Mouse (Mus musculus) midbrain, embryonic 12.5 days (tissue): ENCODE measurements at regions not wholly inside any gene's neighbourhood (a gene's known extent, or its start where the extent isn't known, plus 50 kb on each side); places are given as distances from the start of the nearest gene placed in this dataset.
A peak's percentile ranks its signal among the peaks of the same experiment; 100 is the strongest.

ENCODE experiments used
- ATAC-seq: fragments of 200-750 bp; cut with Nextera tagmentation; 2 replicates; pipeline ENCODE4 v1.8.0; 2017; ENCODE audit warnings: low read depth, moderate TSS enrichment, moderate library complexity; ENCODE audit not compliant: low FRiP score
- H3K27ac ChIP-seq: fragments of 300-500 bp; sonication (generic); replicated peaks from 2 replicates; pipeline ENCODE4 v1.5.1; 2016; ENCODE audit warnings: mild to moderate bottlenecking
- H3K27me3 ChIP-seq: fragments of 300-500 bp; sonication (generic); 2 replicates; pipeline ENCODE4 v1.6.1; 2016; ENCODE audit warnings: mild to moderate bottlenecking
- H3K36me3 ChIP-seq: fragments of 300-500 bp; sonication (generic); 2 replicates; pipeline ENCODE4 v1.6.1; 2016
- H3K4me1 ChIP-seq: fragments of 300-500 bp; sonication (generic); 2 replicates; pipeline ENCODE4 v1.6.1; 2016
- H3K4me2 ChIP-seq: fragments of 300-500 bp; sonication (generic); replicated peaks from 2 replicates; pipeline ENCODE4 v1.6.1; 2016; ENCODE audit warnings: mild to moderate bottlenecking, moderate library complexity
- H3K4me3 ChIP-seq: fragments of 300-500 bp; sonication (generic); 2 replicates; pipeline ENCODE4 v1.5.1; 2016; ENCODE audit warnings: mild to moderate bottlenecking
- H3K9ac ChIP-seq: fragments of 300-500 bp; sonication (generic); replicated peaks from 2 replicates; pipeline ENCODE4 v1.6.1; 2016; ENCODE audit warnings: mild to moderate bottlenecking, moderate library complexity
- H3K9me3 ChIP-seq: fragments of 300-500 bp; sonication (generic); 2 replicates; pipeline ENCODE4 v1.6.1; 2016; ENCODE audit warnings: mild to moderate bottlenecking
- WGBS: fragments of 180-500 bp; shearing (Covaris S2); methylation state at CpG from one replicate; pipeline ENCODE4 v1.1.7; 2016; 5-methylcytosine and 5-hydroxymethylcytosine counted together

- ATAC-seq = no peak
- H3K9me3 ChIP-seq = no peaks in the 10 kb centered on the region
- H3K4me3 ChIP-seq = no peak overlapping the region
- H3K27me3 ChIP-seq = peaks cover 8% of the 10 kb centered on the region; the same call in 1 of the 2 replicates
- WGBS = 85% methylated on average over 5 of the region's 5 CpGs
- H3K36me3 ChIP-seq = no peaks in the 10 kb centered on the region
- no peak overlapping the region for H3K4me2 ChIP-seq
- H3K27ac ChIP-seq = no peak overlapping the region
- H3K9ac ChIP-seq = no peak overlapping the region
- H3K4me1 ChIP-seq = no peaks in the 10 kb centered on the region; the same call in 1 of the 2 replicates
Measured at GRCm38 (mm10) chr9:89828156-89828555, 81.6 kb upstream of the Rasgrf1 start.

- H3K9ac ChIP-seq = no peak overlapping the region
- H3K36me3 ChIP-seq = no peaks in the 10 kb centered on the region
- no peak overlapping the region for H3K27ac ChIP-seq
- H3K4me3 ChIP-seq = no peak overlapping the region
- peaks cover 8% of the 10 kb centered on the region; the same call in 1 of the 2 replicates for H3K27me3 ChIP-seq
- ATAC-seq = 0 out of 2 replicates have a peak, but pooled peaks have one; percentile 10
- no peaks in the 10 kb centered on the region; the same call in 1 of the 2 replicates for H3K4me1 ChIP-seq
- H3K9me3 ChIP-seq = no peaks in the 10 kb centered on the region
- H3K4me2 ChIP-seq = peak overlapping the region; percentile 48; the same call in 1 of the 2 replicates
- WGBS = 68% methylated on average over 5 of the region's 5 CpGs
Measured at GRCm38 (mm10) chr9:89827564-89827963, 82.1 kb upstream of the Rasgrf1 start.

- Histone ChIP-seq H3K4me3 (peak overlapping the region; percentile 30), H3K9me3 (no peaks in the 10 kb centered on the region), H3K27ac (no peak overlapping the region), H3K27me3 (peaks cover 8% of the 10 kb centered on the region; the same call in 1 of the 2 replicates), H3K4me2 (peak overlapping the region; percentile 48), H3K4me1 (no peaks in the 10 kb centered on the region; the same call in 1 of the 2 replicates), H3K9ac (no peak overlapping the region), H3K36me3 (no peaks in the 10 kb centered on the region)
- WGBS = 33% methylated on average over 24 of the region's 24 CpGs
- peak; percentile 88 for ATAC-seq
Measured at GRCm38 (mm10) chr9:89826712-89827548, 82.8 kb upstream of the Rasgrf1 start.

- no peaks in the 10 kb centered on the region for H3K27me3 ChIP-seq
- WGBS = 75% methylated on average over 4 of the region's 4 CpGs
- H3K4me3 ChIP-seq = no peak overlapping the region
- no peaks in the 10 kb centered on the region for H3K9me3 ChIP-seq
- H3K27ac ChIP-seq = peak overlapping the region; percentile 58; the same call in 1 of the 2 replicates
- H3K4me2 ChIP-seq = no peak overlapping the region
- no peak for ATAC-seq
- H3K9ac ChIP-seq = no peak overlapping the region
- no peaks in the 10 kb centered on the region for H3K36me3 ChIP-seq
- peaks cover 7% of the 10 kb centered on the region; the same call in 1 of the 2 replicates for H3K4me1 ChIP-seq
Measured at GRCm38 (mm10) chr9:89821853-89822243, 83.6 kb upstream of the Ankrd34c start.

- peaks cover 7% of the 10 kb centered on the region; the same call in 1 of the 2 replicates for H3K4me1 ChIP-seq
- no peak overlapping the region for H3K4me2 ChIP-seq
- WGBS = 65% methylated on average over 20 of the region's 20 CpGs
- H3K27me3 ChIP-seq = no peaks in the 10 kb centered on the region
- no peaks in the 10 kb centered on the region for H3K36me3 ChIP-seq
- H3K4me3 ChIP-seq = no peak overlapping the region
- H3K9me3 ChIP-seq = no peaks in the 10 kb centered on the region
- peak overlapping the region; percentile 58 for H3K27ac ChIP-seq
- no peak overlapping the region for H3K9ac ChIP-seq
- peak; percentile 39 for ATAC-seq
Measured at GRCm38 (mm10) chr9:89821109-89821852, 83.0 kb upstream of the Ankrd34c start.

GRCm38 (mm10) chr9:89813616-89814318 is 75.5 kb upstream of the Ankrd34c start:
- ATAC-seq = peak; percentile 68
- 35% methylated on average over 8 of the region's 8 CpGs for WGBS

GRCm38 (mm10) chr9:89807381-89807780 is 69.1 kb upstream of the Ankrd34c start:
- no peak for ATAC-seq
- no peaks in the 10 kb centered on the region for H3K4me1 ChIP-seq
- no peak overlapping the region for H3K4me2 ChIP-seq
- no peaks in the 10 kb centered on the region for H3K9me3 ChIP-seq
- H3K27ac ChIP-seq = no peak overlapping the region
- 28% methylated on average over 6 of the region's 6 CpGs for WGBS
- no peaks in the 10 kb centered on the region for H3K36me3 ChIP-seq
- no peaks in the 10 kb centered on the region for H3K27me3 ChIP-seq
- no peak overlapping the region for H3K4me3 ChIP-seq
- H3K9ac ChIP-seq = no peak overlapping the region

More at GRCm38 (mm10) chr9:89813616-89814318, 75.5 kb upstream of the Ankrd34c start:
- H3K4me2 ChIP-seq = no peak overlapping the region
- no peak overlapping the region for H3K9ac ChIP-seq
- H3K27ac ChIP-seq = 0 out of 2 replicates have a peak overlapping the region, but pooled peaks have one; percentile 6
- H3K36me3 ChIP-seq = no peaks in the 10 kb centered on the region
- H3K4me3 ChIP-seq = no peak overlapping the region
- no peaks in the 10 kb centered on the region for H3K9me3 ChIP-seq
- no peaks in the 10 kb centered on the region for H3K27me3 ChIP-seq
- 0 out of 2 replicates have a peak, but pooled peaks cover 3% of the 10 kb centered on the region for H3K4me1 ChIP-seq

- peak; percentile 23; the same call in 1 of the 2 replicates for ATAC-seq
- WGBS = 92% methylated on average over 10 of the region's 10 CpGs
- Histone ChIP-seq H3K36me3 (no peaks in the 10 kb centered on the region), H3K27ac (no peak overlapping the region), H3K4me3 (no peak overlapping the region), H3K9ac (no peak overlapping the region), H3K4me1 (no peaks in the 10 kb centered on the region), H3K9me3 (no peaks in the 10 kb centered on the region), H3K27me3 (no peaks in the 10 kb centered on the region), H3K4me2 (no peak overlapping the region)
Measured at GRCm38 (mm10) chr9:89802658-89803057, 64.4 kb upstream of the Ankrd34c start.

- no peaks in the 10 kb centered on the region for H3K4me1 ChIP-seq
- peak; percentile 55; the same call in 1 of the 2 replicates for ATAC-seq
- H3K27me3 ChIP-seq = no peaks in the 10 kb centered on the region
- H3K4me3 ChIP-seq = no peak overlapping the region
- H3K4me2 ChIP-seq = no peak overlapping the region
- H3K9me3 ChIP-seq = no peaks in the 10 kb centered on the region
- H3K9ac ChIP-seq = no peak overlapping the region
- no peak overlapping the region for H3K27ac ChIP-seq
- WGBS = 10% methylated on average over 6 of the region's 6 CpGs
- H3K36me3 ChIP-seq = no peaks in the 10 kb centered on the region
Measured at GRCm38 (mm10) chr9:89793018-89793417, 54.7 kb upstream of the Ankrd34c start.

GRCm38 (mm10) chr9:89789926-89790325 is 51.7 kb upstream of the Ankrd34c start:
- no peak overlapping the region for H3K4me2 ChIP-seq
- H3K36me3 ChIP-seq = no peaks in the 10 kb centered on the region
- no peaks in the 10 kb centered on the region for H3K27me3 ChIP-seq
- no peak overlapping the region for H3K9ac ChIP-seq
- peaks cover 4% of the 10 kb centered on the region; the same call in 1 of the 2 replicates for H3K4me1 ChIP-seq
- ATAC-seq = no peak
- no peak overlapping the region for H3K27ac ChIP-seq
- no peaks in the 10 kb centered on the region for H3K9me3 ChIP-seq
- H3K4me3 ChIP-seq = no peak overlapping the region
- WGBS = 88% methylated on average over 5 of the region's 5 CpGs

- Histone ChIP-seq H3K36me3 (no peaks in the 10 kb centered on the region), H3K4me3 (no peak overlapping the region), H3K9ac (no peak overlapping the region), H3K27me3 (no peaks in the 10 kb centered on the region), H3K4me1 (peaks cover 4% of the 10 kb centered on the region; the same call in 1 of the 2 replicates), H3K4me2 (no peak overlapping the region), H3K9me3 (no peaks in the 10 kb centered on the region), H3K27ac (no peak overlapping the region)
- WGBS = 89% methylated on average over 1 of the region's 1 CpGs
- ATAC-seq = no peak
Measured at GRCm38 (mm10) chr9:89788651-89789050, 50.4 kb upstream of the Ankrd34c start.
